Mouse (Mus musculus) spleen, adult 18-20 months (tissue): Measurements from ENCODE around the gene Samd9l.
"Not testable (repeated sequence)": the region's sequence is repeated elsewhere in the genome, so short reads cannot be mapped to it uniquely, and the experiment has no call there.

Experiments
- DNase-seq, 2 experiments: peaks; one replicate each; pipeline ENCODE4 v3.0.0; 2022; ENCODE audit warnings: mixed read lengths in 2 of 2

The Samd9l gene

DNA sequence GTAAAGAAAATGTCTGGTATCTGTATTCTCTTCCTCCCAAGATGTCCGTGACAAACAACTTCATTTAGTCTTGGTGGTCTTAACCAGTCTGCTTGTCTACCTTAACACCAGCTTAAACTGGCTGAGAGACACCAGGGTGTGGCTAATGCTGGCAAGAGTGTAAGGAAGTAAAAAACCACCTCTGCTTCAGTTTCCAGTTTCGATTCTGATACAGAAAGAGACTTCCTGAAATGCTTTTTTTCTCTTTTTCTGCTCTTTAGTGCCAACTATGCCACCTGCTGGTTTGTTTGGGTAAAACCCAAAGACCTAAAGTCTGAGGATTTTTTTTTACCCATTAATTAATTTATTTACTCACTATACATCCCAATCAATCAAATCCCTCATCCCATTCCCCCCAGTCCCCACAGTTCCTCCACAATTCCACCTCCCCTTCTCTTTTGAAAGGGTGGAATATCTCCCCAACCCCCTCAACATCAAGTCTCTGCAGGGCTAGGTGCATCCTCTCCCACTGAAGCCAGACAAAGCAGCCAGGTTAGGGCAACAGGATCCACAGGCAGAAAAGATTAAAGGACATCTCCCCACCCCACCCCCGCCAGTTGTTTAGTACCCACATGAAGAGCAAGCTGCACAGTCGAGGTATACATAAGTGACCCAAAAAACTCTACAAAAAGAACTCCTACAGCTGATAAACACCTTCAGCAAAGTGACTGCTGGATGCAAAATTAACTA lies at the start of gene Samd9l:
Gene Samd9l (minus strand): TSS at position 233 of the 729 bp plus-strand sequence.
- peak; percentile 43 to 81 for DNase-seq

- DNase-seq = peak; percentile 44 to 69
Observed at GRCm38 (mm10) chr6:3447404-3447803, 48.0 kb upstream of the Samd9l start.

- DNase-seq = no peak
Observed at GRCm38 (mm10) chr6:3443905-3444304, 44.5 kb upstream of the Samd9l start.

GRCm38 (mm10) chr6:3436087-3436486 lies 36.7 kb upstream of the Samd9l start:
- DNase-seq = no peak

DNA sequence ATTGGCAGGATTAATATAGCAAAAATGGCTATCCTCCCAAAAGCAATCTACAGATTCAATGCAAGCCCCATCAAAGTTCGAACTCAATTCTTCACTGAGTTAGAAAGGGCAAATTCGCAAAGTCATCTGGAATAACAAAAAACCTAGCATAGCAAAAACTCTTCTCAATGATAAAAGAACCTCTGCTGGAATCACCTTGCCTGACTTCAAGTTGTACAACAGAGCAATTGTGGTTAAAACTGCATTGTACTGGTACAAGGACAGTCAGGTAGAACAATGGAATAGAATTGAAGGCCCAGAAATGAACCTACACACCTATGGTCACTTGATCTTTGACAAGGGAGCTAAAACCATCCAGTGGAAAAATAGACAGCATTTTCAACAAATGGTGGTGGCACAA lies 31.6 kb upstream of the Samd9l start:
- not testable (repeated sequence) for DNase-seq

DNA sequence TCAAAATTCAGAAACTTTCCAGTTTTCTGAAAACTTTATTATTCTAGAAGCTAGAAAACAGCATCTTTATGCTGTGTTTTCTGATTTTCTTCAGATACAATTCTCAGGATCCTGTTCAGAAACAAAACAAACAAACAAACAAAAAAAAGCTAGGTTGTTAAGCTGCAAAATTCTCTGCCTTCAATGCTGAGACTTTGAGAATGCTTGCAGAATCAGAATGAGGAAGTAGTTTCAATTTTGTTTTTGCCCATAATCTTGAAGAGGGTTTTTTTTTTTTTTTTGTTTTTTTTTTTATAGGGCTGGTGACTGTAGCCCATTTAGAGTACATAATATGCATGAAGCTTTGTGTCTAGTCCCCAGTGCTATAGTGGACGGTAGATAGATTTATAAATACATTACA lies 27.7 kb upstream of the Samd9l start:
- no peak for DNase-seq

- peak; percentile 15 to 18 for DNase-seq
Observed at GRCm38 (mm10) chr6:3425333-3425732, 26.0 kb upstream of the Samd9l start.

DNA sequence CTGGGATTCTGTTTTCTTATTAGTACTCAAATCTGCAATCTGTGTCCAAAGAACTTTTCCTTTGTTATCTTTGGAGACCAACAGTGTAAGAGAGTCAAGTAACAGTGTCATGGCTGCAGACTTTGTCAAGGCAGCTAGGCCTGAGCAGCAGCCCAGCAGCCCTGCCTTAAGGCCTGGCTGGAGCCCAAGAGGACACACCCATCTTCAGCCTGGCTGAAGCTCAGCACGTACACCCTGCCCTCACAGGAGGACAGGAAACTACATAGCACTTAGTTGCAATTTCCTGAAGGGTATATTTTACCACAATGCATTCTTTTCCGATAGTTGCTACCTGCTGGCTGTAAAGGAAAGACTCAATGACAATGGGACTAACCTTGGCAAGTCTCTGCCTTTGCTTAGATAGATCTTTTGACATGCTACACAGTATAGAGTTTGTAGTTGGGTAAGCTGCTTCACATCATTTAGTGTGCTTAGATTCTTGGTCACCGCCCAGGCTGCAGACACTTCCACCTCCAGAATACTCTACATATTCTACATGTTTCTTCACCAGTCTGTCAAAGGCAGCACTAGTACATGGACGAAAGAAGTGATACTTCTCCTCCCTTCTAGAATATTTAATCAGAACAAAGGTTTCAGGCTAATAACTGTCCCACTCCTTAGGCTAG lies 25.4 kb upstream of the Samd9l start:
- DNase-seq = peak; percentile 23 to 24

DNA sequence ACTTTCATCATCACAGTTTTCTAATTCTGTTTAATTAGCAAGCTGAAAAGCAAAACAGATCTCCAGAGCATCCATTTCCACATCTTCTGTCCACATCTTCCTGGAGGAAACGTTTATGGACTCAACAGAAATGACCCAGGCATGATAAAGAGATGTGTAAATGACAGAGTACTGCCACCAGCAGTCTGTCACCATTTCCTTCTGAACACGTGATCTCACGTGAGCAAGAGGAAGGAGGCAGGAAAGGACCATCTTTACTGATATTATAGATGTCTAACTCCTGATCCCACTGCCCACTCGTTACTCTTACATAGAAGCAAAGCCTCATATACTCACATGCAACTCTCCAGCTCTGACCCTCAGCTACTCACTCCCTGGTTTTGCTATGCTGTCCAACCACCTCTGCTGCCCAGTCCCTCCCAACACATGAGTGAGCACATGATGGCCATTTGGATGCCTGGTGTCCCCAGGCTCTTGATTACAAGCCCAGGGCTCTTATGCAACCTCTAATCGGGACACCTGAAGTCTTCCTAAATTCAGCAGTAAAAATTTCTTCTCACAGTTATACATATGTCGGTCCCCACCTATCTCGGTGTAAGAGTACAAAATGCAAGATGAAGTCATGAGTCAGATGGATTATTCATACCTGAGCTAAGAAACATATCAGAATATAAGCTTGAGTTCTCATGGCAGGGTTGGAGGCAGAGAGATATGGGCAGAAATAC lies 2.0 kb downstream of the Samd9l start:
- DNase-seq = not testable (repeated sequence)

GRCm38 (mm10) chr6:3395921-3396611 lies 3.3 kb downstream of the Samd9l start:
- DNase-seq = peak in 1 of 2 experiments; percentile 28

DNA sequence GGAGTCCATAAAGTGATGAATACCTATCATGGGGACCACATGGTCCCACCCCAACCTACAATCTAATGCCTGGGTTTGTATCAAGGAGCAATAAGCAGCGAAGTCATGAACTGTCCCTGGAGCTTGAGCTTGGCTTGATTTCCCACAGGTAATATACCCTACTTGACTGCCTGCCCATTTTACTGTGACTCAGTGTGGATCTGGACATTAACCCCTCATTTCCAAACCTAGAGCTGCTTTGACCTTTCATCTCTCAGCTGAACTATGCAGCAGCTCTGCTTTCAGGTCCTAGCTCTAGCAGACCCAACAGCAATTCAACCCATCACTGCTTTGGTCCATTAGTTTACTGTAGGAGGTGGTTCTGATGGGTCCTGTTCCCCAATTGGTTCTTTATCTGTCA lies 9.4 kb downstream of the Samd9l start:
- no peak for DNase-seq

- DNase-seq = no peak
Observed at GRCm38 (mm10) chr6:3386565-3386964, 12.8 kb downstream of the Samd9l start.

DNA sequence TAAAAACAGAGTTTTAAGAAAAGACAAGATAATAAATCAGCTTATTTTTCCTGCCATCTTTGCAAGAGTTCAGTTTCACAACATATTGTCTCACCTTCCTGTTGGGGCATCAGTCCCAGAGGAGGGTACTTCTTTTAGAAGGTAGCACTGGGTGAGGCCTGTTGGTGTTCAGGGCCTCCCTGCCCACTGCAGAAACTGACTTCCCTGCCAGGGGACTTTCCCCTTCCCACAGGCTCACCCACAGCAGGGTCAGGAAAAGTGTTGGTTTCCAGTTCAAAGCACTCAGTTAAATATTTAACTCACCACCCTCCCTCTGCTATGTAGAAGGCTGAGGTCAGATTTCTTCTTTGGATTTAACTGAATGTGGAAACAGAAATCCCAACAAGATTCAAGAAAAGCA lies 14.6 kb downstream of the Samd9l start:
- DNase-seq = not testable (repeated sequence)

GRCm38 (mm10) chr6:3384115-3384791 lies 15.1 kb downstream of the Samd9l start:
- not testable (repeated sequence) for DNase-seq

- no peak for DNase-seq
Observed at GRCm38 (mm10) chr6:3379146-3379545, 20.2 kb downstream of the Samd9l start.

DNA sequence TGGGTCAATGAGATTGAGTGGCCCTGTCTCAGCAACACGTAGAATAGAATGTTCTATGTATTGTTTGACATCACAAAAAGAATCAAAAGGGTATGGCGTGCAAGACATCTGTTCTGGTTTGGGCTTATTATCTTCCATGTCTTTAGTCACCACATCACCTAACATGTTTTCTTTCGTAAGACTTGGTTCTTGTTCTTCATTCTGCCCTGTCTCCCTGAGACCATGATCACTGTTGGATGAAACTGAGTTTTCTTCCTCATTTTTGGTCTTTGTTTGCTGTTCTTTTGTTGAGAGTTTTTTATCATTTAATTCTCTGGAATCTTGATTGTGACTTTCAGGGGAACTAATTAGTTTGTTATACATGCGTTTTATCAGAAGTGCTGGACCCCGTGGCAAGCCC lies 22.7 kb downstream of the Samd9l start:
- no peak for DNase-seq

- no peak for DNase-seq
Observed at GRCm38 (mm10) chr6:3369527-3369926, 29.8 kb downstream of the Samd9l start.

GRCm38 (mm10) chr6:3365609-3366008 lies 33.8 kb downstream of the Samd9l start:
- not testable (repeated sequence) for DNase-seq

GRCm38 (mm10) chr6:3345924-3346597 lies 53.3 kb downstream of the Samd9l start:
- DNase-seq = peak; percentile 23 to 48

DNA sequence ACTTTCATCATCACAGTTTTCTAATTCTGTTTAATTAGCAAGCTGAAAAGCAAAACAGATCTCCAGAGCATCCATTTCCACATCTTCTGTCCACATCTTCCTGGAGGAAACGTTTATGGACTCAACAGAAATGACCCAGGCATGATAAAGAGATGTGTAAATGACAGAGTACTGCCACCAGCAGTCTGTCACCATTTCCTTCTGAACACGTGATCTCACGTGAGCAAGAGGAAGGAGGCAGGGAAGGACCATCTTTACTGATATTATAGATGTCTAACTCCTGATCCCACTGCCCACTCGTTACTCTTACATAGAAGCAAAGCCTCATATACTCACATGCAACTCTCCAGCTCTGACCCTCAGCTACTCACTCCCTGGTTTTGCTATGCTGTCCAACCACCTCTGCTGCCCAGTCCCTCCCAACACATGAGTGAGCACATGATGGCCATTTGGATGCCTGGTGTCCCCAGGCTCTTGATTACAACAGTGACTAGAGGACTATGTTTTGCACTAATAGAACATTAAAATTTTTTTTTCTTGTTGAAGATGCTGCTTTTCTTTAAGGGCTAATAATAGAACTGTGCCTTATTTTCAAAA lies 54.2 kb downstream of the Samd9l start:
- not testable (repeated sequence) for DNase-seq

DNA sequence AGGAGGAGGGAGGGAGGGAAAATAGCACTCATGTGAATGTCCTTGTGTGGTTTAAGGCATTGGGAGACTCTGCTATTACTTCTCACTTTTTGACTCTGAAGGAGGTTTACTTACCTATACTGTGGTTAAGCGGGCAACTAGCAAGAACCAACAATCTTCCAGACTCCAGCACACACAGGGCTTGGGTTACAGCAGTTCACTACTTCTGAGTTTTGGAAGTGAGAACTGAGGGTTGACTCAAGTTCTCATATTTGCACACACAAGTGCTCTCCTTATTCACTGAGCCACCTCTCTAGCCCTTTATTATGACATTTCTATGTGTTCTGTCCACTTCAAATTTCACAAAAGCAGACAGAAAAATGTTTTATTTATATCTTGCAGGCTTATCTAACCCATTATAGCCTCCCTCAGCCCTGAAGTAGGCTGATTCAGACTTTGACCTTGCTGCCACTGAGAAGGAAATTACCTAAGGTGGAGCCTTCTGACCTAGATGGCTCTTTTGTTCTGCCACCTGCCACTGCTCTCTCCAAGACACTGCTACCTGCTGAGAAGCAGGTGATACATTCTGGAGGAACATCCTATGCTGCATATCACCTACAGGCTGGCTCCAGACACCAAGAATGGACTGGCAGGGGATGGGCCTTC lies 55.6 kb downstream of the Samd9l start:
- DNase-seq = not testable (repeated sequence)
